Mouse (Mus musculus) thymus, adult 2 months (tissue): Measurements from ENCODE around the gene Hbb-bh1.

Experiments used
- CTCF ChIP-seq: fragments of 200-500 bp; IDR thresholded peaks from 2 replicates; pipeline ENCODE4 v1.5.1; 2012; ENCODE audit warnings: mild to moderate bottlenecking, control low read depth, low read length, moderate library complexity, borderline replicate concordance; ENCODE audit not compliant: control insufficient read depth, poor library complexity, insufficient read depth; ENCODE audit errors: extremely low read depth
- POLR2A ChIP-seq: fragments of 200-500 bp; IDR thresholded peaks from 2 replicates; pipeline ENCODE4 v1.6.1; 2012; ENCODE audit warnings: mild to moderate bottlenecking, low read length, control low read depth, moderate library complexity; ENCODE audit not compliant: control insufficient read depth, poor library complexity, insufficient read depth; ENCODE audit errors: extremely low read depth

DNA sequence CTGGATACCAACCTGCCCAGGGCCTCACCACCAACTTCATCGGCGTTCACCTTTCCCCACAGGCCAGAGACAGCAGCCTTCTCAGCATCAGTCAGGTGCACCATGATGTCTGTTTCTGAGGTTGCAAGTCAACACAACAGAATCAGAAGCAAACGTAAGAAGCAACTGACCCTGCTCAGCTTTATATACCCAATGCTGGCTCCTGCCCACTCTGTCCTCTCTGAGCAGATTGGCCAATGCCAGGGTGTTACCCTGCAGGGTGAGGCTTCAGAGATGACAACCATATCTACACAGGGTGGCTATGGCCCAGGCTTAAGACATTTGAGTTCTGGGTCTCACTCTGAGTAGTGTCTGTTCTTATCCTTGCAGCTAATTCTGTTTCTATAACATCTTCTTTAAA, 29.2 kb downstream of the Hbb-bh1 start, which contains the start of gene Hbb-bt:
- TF ChIP-seq POLR2A: no peak
- TF ChIP-seq CTCF: no peak
